8 mouse cellular contexts compared by ENCODE assay signal in genomic region chr10:78169281-78170042, GRCm38 (mm10). TPM values are rescaled to one million over a fixed set of nuclear protein-coding genes. Genes with fewer than 3 reads are reported as not detected.
DNase-seq lines count a peak whose midpoint lies in the region; ATAC-seq and TF ChIP-seq lines count a peak whose summit lies in the region.

TSS of gene D10Jhu81e (minus strand) at chr10:78169782.

- H3K27me3 ChIP-seq in G1E (ENCODE audit: insufficient read depth, low read length) = no peaks in the 10 kb centered on the region
- H3K27me3 ChIP-seq in forebrain, embryonic 16.5 days (replicated peaks; ENCODE audit: control insufficient read depth, insufficient read depth, low read length) = no peaks in the 10 kb centered on the region
- no peaks in the 10 kb centered on the region for H3K27me3 ChIP-seq in lung, embryonic 14.5 days (ENCODE audit: insufficient read depth, low read length)
- no peaks in the 10 kb centered on the region for H3K27me3 ChIP-seq in thymus, adult 2 months (ENCODE audit: control insufficient read depth, insufficient read depth, low read length)

- WGBS in forebrain, embryonic 16.5 days = 1% methylated on average over 49 of the region's 50 CpGs
- WGBS in lung, embryonic 14.5 days = 1% methylated on average over 50 of the region's 50 CpGs
- under 1% methylated on average over 50 of the region's 50 CpGs for WGBS in olfactory bulb, adult 2 months
- WGBS in thymus, adult 2 months = 1% methylated on average over 50 of the region's 50 CpGs

- peak; percentile 93 for ATAC-seq in G1E (ENCODE audit: extremely low read depth, insufficient number of reproducible peaks, low FRiP score, poor library complexity, severe bottlenecking)
- ATAC-seq in forebrain, embryonic 16.5 days = peak; percentile 97
- ATAC-seq in lung, embryonic 14.5 days (ENCODE audit: insufficient read depth) = peak; percentile 96

- H3K4me2 ChIP-seq in forebrain, embryonic 16.5 days (ENCODE audit: low read length) = peak within 1 kb of the TSS; percentile 91
- peak within 1 kb of the TSS; percentile 83 for H3K4me2 ChIP-seq in lung, embryonic 14.5 days

- peak; percentile 98 for DNase-seq in G1E (ENCODE audit: low spot score)
- peak; percentile 100 for DNase-seq in cerebellum, adult 18-20 months
- peak; percentile 99 for DNase-seq in heart, postnatal 36 days
- peak; percentile 99 to 100 for DNase-seq in layer of hippocampus, adult 2 months (ENCODE audit: low spot score in 2 of 2)
- DNase-seq in lung, embryonic 14.5 days = peak; percentile 99
- peak; percentile 100 for DNase-seq in thymus, adult 2 months

- peak within 1 kb of the TSS; percentile 95 for H3K4me3 ChIP-seq in G1E (ENCODE audit: low read depth, low read length)
- peak within 1 kb of the TSS; percentile 93 for H3K4me3 ChIP-seq in forebrain, embryonic 16.5 days (replicated peaks; ENCODE audit: low read length)
- H3K4me3 ChIP-seq in layer of hippocampus, adult 2 months = peak within 1 kb of the TSS; percentile 99
- H3K4me3 ChIP-seq in lung, embryonic 14.5 days (ENCODE audit: low read depth, low read length) = peak within 1 kb of the TSS; percentile 86
- H3K4me3 ChIP-seq in olfactory bulb, adult 2 months (ENCODE audit: insufficient read depth, low read depth, low read length) = peak within 1 kb of the TSS; percentile 81
- H3K4me3 ChIP-seq in thymus, adult 2 months (ENCODE audit: control insufficient read depth, insufficient read depth, low read length) = peak within 1 kb of the TSS; percentile 65

- no peaks in the 10 kb centered on the region for H3K9me3 ChIP-seq in G1E (replicated peaks)
- H3K9me3 ChIP-seq in forebrain, embryonic 16.5 days (ENCODE audit: control insufficient read depth, low read length) = no peaks in the 10 kb centered on the region
- H3K9me3 ChIP-seq in lung, embryonic 14.5 days (ENCODE audit: low read depth, low read length) = no peaks in the 10 kb centered on the region

- H3K36me3 ChIP-seq in G1E (replicated peaks) = peaks cover 89% of the 10 kb centered on the region
- H3K36me3 ChIP-seq in forebrain, embryonic 16.5 days (ENCODE audit: control insufficient read depth, insufficient read depth) = peaks cover 18% of the 10 kb centered on the region
- peaks cover 73% of the 10 kb centered on the region for H3K36me3 ChIP-seq in lung, embryonic 14.5 days (ENCODE audit: insufficient read depth)
- H3K36me3 ChIP-seq in thymus, adult 2 months (ENCODE audit: control insufficient read depth, insufficient read depth, low read length) = no peaks in the 10 kb centered on the region

- peak within 1 kb of the TSS; percentile 77 for H3K27ac ChIP-seq in forebrain, embryonic 16.5 days (ENCODE audit: low read length)
- peak within 1 kb of the TSS; percentile 98 for H3K27ac ChIP-seq in layer of hippocampus, adult 2 months
- peak within 1 kb of the TSS; percentile 61 for H3K27ac ChIP-seq in lung, embryonic 14.5 days (ENCODE audit: low read depth)
- peak within 1 kb of the TSS; percentile 52 for H3K27ac ChIP-seq in olfactory bulb, adult 2 months (ENCODE audit: insufficient read depth, low read depth, low read length)
- H3K27ac ChIP-seq in thymus, adult 2 months (ENCODE audit: control insufficient read depth, insufficient read depth, low read length) = no peak within 1 kb of the TSS

- peaks cover 48% of the 10 kb centered on the region for H3K4me1 ChIP-seq in G1E (ENCODE audit: insufficient read depth, low read depth, low read length)
- peaks cover 17% of the 10 kb centered on the region for H3K4me1 ChIP-seq in forebrain, embryonic 16.5 days (replicated peaks; ENCODE audit: control insufficient read depth, insufficient read depth, low read length)
- H3K4me1 ChIP-seq in lung, embryonic 14.5 days (ENCODE audit: insufficient read depth) = peaks cover 6% of the 10 kb centered on the region; the same call in 1 of the 2 replicates
- peaks cover 7% of the 10 kb centered on the region for H3K4me1 ChIP-seq in olfactory bulb, adult 2 months (ENCODE audit: control insufficient read depth, insufficient read depth, low read length)
- H3K4me1 ChIP-seq in thymus, adult 2 months (replicated peaks; ENCODE audit: control insufficient read depth, insufficient read depth, low read length) = peaks cover 13% of the 10 kb centered on the region

- H3K9ac ChIP-seq in forebrain, embryonic 16.5 days (replicated peaks; ENCODE audit: low read depth, low read length) = peak within 1 kb of the TSS; percentile 91
- peak within 1 kb of the TSS; percentile 77 for H3K9ac ChIP-seq in lung, embryonic 14.5 days

- TF ChIP-seq CTCF in G1E (IDR thresholded peaks at IDR 0.05; ENCODE audit: low read depth, low read length) = no peak
- TF ChIP-seq CTCF in layer of hippocampus, adult 2 months (conservative IDR thresholded peaks at IDR 0.05) = no peak; the same call in 1 of the 2 replicates
- 0 out of 2 replicates have a peak, but pooled peaks have one; percentile 12 for TF ChIP-seq CTCF in lung, embryonic 14.5 days (IDR thresholded peaks at IDR 0.05; ENCODE audit: low read depth)
- TF ChIP-seq CTCF in olfactory bulb, adult 2 months (IDR thresholded peaks at IDR 0.05; ENCODE audit: insufficient read depth, low read depth, low read length) = no peak
- no peak for TF ChIP-seq CTCF in thymus, adult 2 months (IDR thresholded peaks at IDR 0.05; ENCODE audit: borderline replicate concordance, control insufficient read depth, extremely low read depth, insufficient read depth, low read length, poor library complexity)

- TF ChIP-seq POLR2A in olfactory bulb, adult 2 months (IDR thresholded peaks at IDR 0.05; ENCODE audit: insufficient read depth, low read depth, low read length) = no peak; the same call in 1 of the 2 replicates
- TF ChIP-seq POLR2A in thymus, adult 2 months (IDR thresholded peaks at IDR 0.05; ENCODE audit: control insufficient read depth, extremely low read depth, insufficient read depth, low read length, poor library complexity) = peak; percentile 56

- intact Hi-C loops in heart, postnatal 36 days (cut with DNase I) = loop anchor here (10.0 kb wide), 1 partner anchor 545 kb away; the partner anchor contains the start of gene Ube2g2

RNA-seq across cellular contexts. Expression of gene D10Jhu81e, which starts in this region (rescaled TPM):
- total RNA-seq in G1E (2014; fragmentation: Nextera tagmentation) = 26.9 and 36.3 TPM in 2 replicates
- total RNA-seq in G1E (2017) = 106 and 128 TPM in 2 replicates
- polyA plus RNA-seq in G1E (2012) = 88.4 and 100 TPM in 2 replicates
- polyA plus RNA-seq in forebrain, embryonic 16.5 days (2015; fragmentation: Nextera tagmentation; extraction: Ambion mirVana) = 22.9 and 29.4 TPM in 2 replicates
- total RNA-seq in heart, postnatal 36 days (2021) = 100 to 1,000 TPM; 528 to 541 TPM
- total RNA-seq in layer of hippocampus, adult 2 months (2021) = 100 to 1,000 TPM; 124 to 134 TPM
- 16.7 and 19.7 TPM in 2 replicates for polyA plus RNA-seq in lung, embryonic 14.5 days (2014; fragmentation: Nextera tagmentation; extraction: Ambion mirVana)
- not detected in 2 replicates for polyA plus RNA-seq in olfactory bulb, adult 2 months (2012; ENCODE audit: insufficient read depth, insufficient read length, low replicate concordance, missing spikeins)
- polyA plus RNA-seq in thymus, adult 2 months (2012; rRNA removed) = 148 and 156 TPM in 2 replicates

Comparison
In these comparisons a context has a peak if more than half of its experiments do, and no peak if none do; other contexts are left out.
1. RNA of gene D10Jhu81e (polyA plus RNA-seq): 148 to 156 TPM in thymus, adult 2 months, 88.4 to 100 TPM in G1E, 22.9 to 29.4 TPM in forebrain, embryonic 16.5 days and 16.7 to 19.7 TPM in lung, embryonic 14.5 days; not detected in olfactory bulb, adult 2 months; every median in the first group is over 10 times any median in the second.
2. Peak in every context shown above with its lines, with median percentiles within 50 percentile points of each other: ATAC-seq, DNase-seq and H3K4me3 ChIP-seq.